Mouse (Mus musculus) kidney, adult 2 months (tissue): ENCODE data around the gene Rcbtb1. TPM values are rescaled to one million over a fixed set of nuclear protein-coding genes. Genes with fewer than 3 reads are reported as not detected.

Experiments used
- DNase-seq: peaks from one replicate; pipeline ENCODE4 v3.0.0; 2021
- H3K27ac ChIP-seq: fragments of 200-500 bp; 2 replicates; pipeline ENCODE4 v1.5.1; 2012; ENCODE audit warnings: low read depth, low read length, control low read depth, inconsistent platforms; ENCODE audit not compliant: insufficient read depth
- H3K27me3 ChIP-seq: fragments of 200-500 bp; replicated peaks from 2 replicates; pipeline ENCODE4 v1.6.1; 2012; ENCODE audit warnings: mild to moderate bottlenecking, moderate library complexity, low read length, inconsistent platforms; ENCODE audit not compliant: control insufficient read depth, insufficient read depth
- H3K36me3 ChIP-seq: fragments of 200-500 bp; 2 replicates; pipeline ENCODE4 v1.6.1; 2012; ENCODE audit warnings: mild to moderate bottlenecking, moderate library complexity, low read length, inconsistent platforms; ENCODE audit not compliant: control insufficient read depth, insufficient read depth
- H3K4me1 ChIP-seq: fragments of 200-500 bp; 2 replicates; pipeline ENCODE4 v1.6.1; 2011; ENCODE audit warnings: low read length; ENCODE audit not compliant: control insufficient read depth, insufficient read depth
- H3K4me3 ChIP-seq: fragments of 200-500 bp; 2 replicates; pipeline ENCODE4 v1.5.1; 2011; ENCODE audit warnings: mild to moderate bottlenecking, low read depth, low read length, control low read depth; ENCODE audit not compliant: insufficient read depth
- CTCF ChIP-seq: fragments of 200-500 bp; conservative IDR thresholded peaks from 2 replicates; pipeline ENCODE4 v1.5.1; 2011; ENCODE audit warnings: low read depth, mild to moderate bottlenecking, control low read depth, low read length, moderate library complexity, mixed read lengths; ENCODE audit not compliant: insufficient read depth, insufficient read length
- POLR2A ChIP-seq: fragments of 200-500 bp; IDR thresholded peaks from one replicate; pipeline ENCODE4 v1.6.1; 2011; ENCODE audit warnings: low read depth, low read length, control low read depth
- WGBS: fragments of 180-500 bp; shearing (Covaris S2); methylation state at CpG from one replicate; pipeline ENCODE4 v1.1.7; 2018; 5-methylcytosine and 5-hydroxymethylcytosine counted together
- polyA plus RNA-seq: library from polyadenylated mRNA; depleted of rRNA; stranded (reverse); fragments of >200 nt; gene quantifications from 2 replicates; pipeline ENCODE4 v1.2.3, GENCODE M21; 2012; rRNA removed

Gene Rcbtb1
- 11.9 and 13.2 TPM in 2 replicates for polyA plus RNA-seq

DNA sequence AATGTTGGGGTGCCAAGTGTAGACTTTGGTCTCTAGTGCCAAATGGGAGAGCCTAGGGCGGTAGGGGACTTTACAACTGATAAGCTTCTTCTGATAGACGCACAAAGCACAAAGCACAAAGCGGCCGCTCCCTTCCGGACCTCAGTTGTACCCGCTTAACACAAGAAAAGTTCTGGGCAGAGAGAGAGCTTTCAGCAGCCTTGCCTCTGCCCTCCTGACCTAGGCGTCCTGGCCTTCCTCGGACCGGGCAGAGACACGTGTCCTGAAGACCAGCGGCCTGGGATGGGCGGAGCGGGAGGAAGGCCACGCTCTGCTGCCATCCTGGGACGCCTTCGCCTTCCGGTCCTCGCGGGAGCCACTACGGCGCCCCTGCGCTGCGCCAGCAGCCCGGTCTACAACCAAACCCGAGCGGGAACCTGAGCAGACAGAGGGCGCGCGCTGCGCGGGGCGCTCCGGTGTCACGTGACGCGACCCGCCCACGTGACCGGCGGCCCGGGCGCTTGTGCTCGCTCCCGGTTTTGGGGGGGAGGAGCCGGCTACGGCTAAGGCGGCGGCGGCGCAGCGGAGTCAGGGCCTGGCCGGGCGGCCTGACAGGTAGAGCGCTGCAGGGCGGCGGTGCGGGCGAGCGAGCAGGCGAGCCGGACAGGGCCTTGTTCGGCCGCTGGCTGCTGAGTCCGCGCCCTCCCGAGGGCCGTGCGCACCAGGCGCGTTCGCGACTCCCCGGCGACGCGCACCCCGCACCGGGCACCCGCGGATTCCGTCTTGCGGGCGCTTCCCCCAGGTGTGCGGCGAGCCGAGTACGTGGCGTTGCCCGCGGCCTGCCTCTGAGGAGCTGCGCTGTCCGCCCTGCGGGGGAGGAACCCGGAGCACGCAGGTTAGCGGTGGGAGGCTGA is at the start of gene Rcbtb1:
Gene Rcbtb1 (plus strand): TSS at position 499 of the 893 bp plus-strand sequence.
- WGBS = under 1% methylated on average over 96 of the region's 96 CpGs
- Histone ChIP-seq H3K4me3 (peak within 1 kb of the TSS; percentile 86), H3K27ac (peak within 1 kb of the TSS; percentile 87), H3K36me3 (no peaks in the 10 kb centered on the region), H3K27me3 (no peaks in the 10 kb centered on the region), H3K4me1 (no peaks in the 10 kb centered on the region; the same call in 1 of the 2 replicates)
- peak; percentile 97 for DNase-seq
- TF ChIP-seq CTCF (peak; percentile 29; the same call in 1 of the 2 replicates), POLR2A (no peak)

DNA sequence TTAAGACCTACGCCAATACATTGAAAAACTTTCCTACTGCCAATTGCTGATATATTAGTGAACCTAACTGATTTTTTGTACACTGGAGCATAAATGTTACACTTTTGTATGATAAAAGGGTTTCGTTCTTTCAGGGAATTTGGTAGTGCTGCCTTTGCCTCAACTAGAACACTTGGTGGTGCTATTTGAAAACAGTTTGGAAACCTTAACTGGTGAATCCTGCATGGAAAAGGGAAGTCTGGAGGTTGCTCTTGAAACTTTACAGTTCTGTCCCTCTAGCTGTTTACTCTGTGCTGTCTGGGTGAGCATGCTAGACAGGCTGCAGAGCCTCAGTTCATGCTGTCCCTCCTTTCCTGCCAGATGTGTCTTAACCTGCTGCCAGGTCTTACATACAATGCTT is 45.4 kb upstream of the Rcbtb1 start:
- Histone ChIP-seq H3K36me3 (no peaks in the 10 kb centered on the region), H3K27me3 (no peaks in the 10 kb centered on the region), H3K27ac (no peak overlapping the region), H3K4me1 (peaks cover 7% of the 10 kb centered on the region; the same call in 1 of the 2 replicates), H3K4me3 (no peak overlapping the region)
- no peak for TF ChIP-seq POLR2A
- peak; percentile 30; the same call in 1 of the 2 replicates for TF ChIP-seq CTCF
- peak; percentile 38 for DNase-seq
- WGBS = 72% methylated on average over 2 of the region's 2 CpGs

DNA sequence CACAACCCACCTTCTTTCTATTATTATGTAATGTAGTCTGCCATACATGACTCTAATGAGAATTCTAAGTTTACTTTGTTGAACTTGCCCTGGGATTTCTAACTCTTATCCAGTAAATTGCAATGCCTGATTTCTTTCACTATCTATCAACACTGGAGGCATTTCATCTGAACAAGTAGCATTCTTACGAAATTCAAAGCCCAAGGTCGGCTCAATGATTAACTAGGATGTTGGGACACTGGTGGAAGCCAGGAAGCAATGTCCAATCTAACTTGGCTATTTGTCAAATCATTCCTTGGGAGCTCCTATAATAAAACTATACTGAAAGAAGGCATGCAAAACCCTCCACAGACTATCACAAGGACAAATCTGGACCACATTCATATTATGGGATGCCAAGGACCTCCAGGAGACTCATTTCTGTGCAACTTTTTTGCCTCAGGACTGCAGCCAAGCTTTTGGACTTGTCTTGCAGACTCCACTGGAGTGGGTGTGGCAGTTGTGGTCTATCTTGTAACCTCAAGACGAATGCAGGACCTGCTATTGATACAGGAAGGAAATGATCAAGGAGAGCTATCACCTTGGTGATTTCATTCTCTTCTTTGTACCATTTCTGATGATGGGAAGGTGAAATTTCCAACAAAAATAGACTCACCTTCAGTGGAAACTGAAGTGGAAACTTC is 43.9 kb upstream of the Rcbtb1 start:
- H3K36me3 ChIP-seq = no peaks in the 10 kb centered on the region
- no peaks in the 10 kb centered on the region for H3K27me3 ChIP-seq
- WGBS = 19% methylated on average over 3 of the region's 3 CpGs
- no peak for TF ChIP-seq CTCF
- no peak for TF ChIP-seq POLR2A
- no peak overlapping the region for H3K27ac ChIP-seq
- H3K4me1 ChIP-seq = peaks cover 7% of the 10 kb centered on the region; the same call in 1 of the 2 replicates
- no peak overlapping the region for H3K4me3 ChIP-seq
- peak; percentile 90 for DNase-seq

DNA sequence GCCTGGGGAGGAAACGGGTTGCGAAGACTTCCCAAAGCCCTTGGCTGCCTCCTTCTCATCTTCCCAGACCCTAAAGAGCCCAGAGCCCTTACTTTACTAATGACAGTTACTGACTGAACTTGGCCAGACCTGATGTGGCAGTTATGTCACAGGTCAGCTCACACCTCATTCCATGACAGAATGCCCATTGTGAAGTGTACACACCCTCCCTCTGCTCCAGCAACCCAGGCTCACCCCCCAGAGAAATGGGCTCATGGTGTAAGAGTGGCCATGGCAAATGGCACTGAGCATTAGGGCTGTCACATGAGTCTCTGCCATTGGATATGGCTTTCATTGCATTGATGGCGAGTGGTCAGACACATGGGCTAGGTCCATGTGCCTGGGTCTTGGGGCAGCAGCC is 22.4 kb upstream of the Rcbtb1 start, which contains the start of gene Gm5142:
Gene Gm5142 (minus strand): TSS at position 101 of the 400 bp plus-strand sequence.
- DNase-seq = no peak
- no peaks in the 10 kb centered on the region for H3K36me3 ChIP-seq
- no peaks in the 10 kb centered on the region for H3K27me3 ChIP-seq
- no peaks in the 10 kb centered on the region for H3K4me1 ChIP-seq
- 89% methylated on average over 3 of the region's 3 CpGs for WGBS
- no peak within 1 kb of the TSS for H3K27ac ChIP-seq
- TF ChIP-seq CTCF (no peak), POLR2A (no peak)
- H3K4me3 ChIP-seq = no peak within 1 kb of the TSS

DNA sequence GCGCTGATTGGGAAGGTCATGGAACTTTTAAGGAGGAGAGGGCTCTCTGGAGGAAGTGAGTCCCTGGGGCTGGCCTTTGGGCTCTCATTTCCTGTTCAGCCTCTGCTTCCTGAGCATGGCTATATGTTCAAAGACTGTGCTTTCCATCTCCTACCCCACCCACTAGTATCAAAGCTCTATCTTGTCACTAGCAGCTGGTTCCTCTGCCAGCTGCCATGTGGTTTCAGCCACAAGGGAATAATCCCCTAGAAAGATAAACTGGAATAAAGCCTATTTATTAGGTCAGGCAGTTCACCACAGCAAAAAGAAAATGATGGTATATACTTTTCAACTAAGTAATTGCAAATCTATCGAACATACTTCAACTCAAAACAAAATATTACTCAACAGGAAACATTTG is 18.3 kb upstream of the Rcbtb1 start:
- no peak for TF ChIP-seq CTCF
- no peak for TF ChIP-seq POLR2A
- DNase-seq = no peak
- Histone ChIP-seq H3K27ac (no peak overlapping the region), H3K27me3 (no peaks in the 10 kb centered on the region), H3K36me3 (no peaks in the 10 kb centered on the region), H3K4me3 (no peak overlapping the region), H3K4me1 (no peaks in the 10 kb centered on the region)
- 73% methylated on average over 2 of the region's 2 CpGs for WGBS

DNA sequence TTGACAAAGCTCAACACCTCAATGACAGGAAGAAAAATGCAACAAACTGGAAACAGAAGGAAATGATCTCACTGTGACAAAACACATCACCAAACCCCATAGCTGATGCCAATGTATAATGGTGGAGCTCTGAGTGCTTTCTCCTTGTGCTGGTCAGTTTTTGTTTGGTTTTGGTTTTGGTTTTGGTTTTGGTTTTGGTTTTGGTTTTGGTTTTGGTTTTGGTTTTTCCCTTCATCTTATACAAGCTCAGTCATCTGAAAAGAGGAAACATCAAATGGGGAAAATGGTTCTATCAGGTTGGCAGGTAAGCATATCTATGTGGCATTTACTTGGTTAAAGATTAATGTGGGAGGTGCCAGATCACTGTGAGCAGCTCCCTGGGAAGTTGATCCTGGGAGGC is 15.5 kb upstream of the Rcbtb1 start:
- no peak for DNase-seq
- Histone ChIP-seq H3K36me3 (no peaks in the 10 kb centered on the region), H3K27ac (no peak overlapping the region), H3K4me1 (no peaks in the 10 kb centered on the region), H3K4me3 (no peak overlapping the region), H3K27me3 (no peaks in the 10 kb centered on the region)
- TF ChIP-seq CTCF (no peak), POLR2A (no peak)

DNA sequence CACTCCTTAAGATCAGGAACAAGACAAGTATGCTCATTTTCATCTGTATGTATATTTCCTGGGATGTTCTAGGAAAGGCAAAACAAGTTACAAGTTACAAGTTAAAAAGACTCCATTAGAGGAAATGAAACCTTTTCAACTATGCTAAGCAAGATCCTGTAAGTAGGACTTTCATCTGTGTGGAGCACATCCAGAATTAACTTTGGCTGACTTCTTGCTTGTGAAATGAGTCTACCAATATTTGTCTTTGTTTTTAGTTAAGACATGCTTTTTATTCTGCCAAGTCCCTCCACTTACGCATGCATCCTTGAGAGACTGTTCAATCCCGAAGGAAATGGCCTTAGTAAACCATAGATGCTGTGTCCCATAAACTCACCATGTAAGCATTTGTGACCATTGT is 14.9 kb upstream of the Rcbtb1 start:
- Histone ChIP-seq H3K36me3 (no peaks in the 10 kb centered on the region), H3K27ac (no peak overlapping the region), H3K4me3 (no peak overlapping the region), H3K4me1 (no peaks in the 10 kb centered on the region), H3K27me3 (no peaks in the 10 kb centered on the region)
- TF ChIP-seq CTCF (no peak), POLR2A (no peak)
- 90% methylated on average over 2 of the region's 2 CpGs for WGBS
- DNase-seq = no peak
